Mouse (Mus musculus): ENCODE data around the gene Ablim2. TPM values are rescaled to one million over a fixed set of nuclear protein-coding genes. Genes with fewer than 3 reads are reported as not detected.

Gene Ablim2
- polyA plus RNA-seq, 1 experiment from 2014 or later, result 0.51 TPM

GRCm38 (mm10) chr5:35719880-35720279 is 37.8 kb upstream of the Ablim2 start:
- Histone ChIP-seq H3K4me1 (ENCODE audit: control insufficient read depth, insufficient read depth, low read length) (no peaks in the 10 kb centered on the region), H3K27ac (ENCODE audit: low read depth, low read length) (no peak overlapping the region), H3K9ac (ENCODE audit: low read length) (no peak overlapping the region), H3K9me3 (ENCODE audit: control insufficient read depth, low read length) (no peaks in the 10 kb centered on the region), H3K27me3 (ENCODE audit: control insufficient read depth, insufficient read depth, low read length) (no peaks in the 10 kb centered on the region), H3K4me2 (no peak overlapping the region), H3K36me3 (ENCODE audit: control insufficient read depth, insufficient read depth, low read length) (no peaks in the 10 kb centered on the region), H3K4me3 (ENCODE audit: low read depth, low read length) (no peak overlapping the region)
- DNase-seq (ENCODE audit: low spot score, missing footprints), result no peak
- WGBS, result 90% methylated on average over 1 of the region's 1 CpGs
- ATAC-seq (ENCODE audit: low FRiP score), result no peak

- no peak overlapping the region for H3K9ac ChIP-seq (ENCODE audit: low read length)
- H3K27ac ChIP-seq (ENCODE audit: low read depth, low read length), result no peak overlapping the region
- H3K4me3 ChIP-seq (ENCODE audit: low read depth, low read length), result no peak overlapping the region
- no peak overlapping the region for H3K4me2 ChIP-seq
- H3K4me1 ChIP-seq (ENCODE audit: control insufficient read depth, insufficient read depth, low read length), result no peaks in the 10 kb centered on the region
- H3K36me3 ChIP-seq (ENCODE audit: control insufficient read depth, insufficient read depth, low read length), result no peaks in the 10 kb centered on the region
- 95% methylated on average over 2 of the region's 2 CpGs for WGBS
- ATAC-seq (ENCODE audit: low FRiP score), result no peak
- H3K9me3 ChIP-seq (ENCODE audit: control insufficient read depth, low read length), result no peaks in the 10 kb centered on the region
- H3K27me3 ChIP-seq (ENCODE audit: control insufficient read depth, insufficient read depth, low read length), result no peaks in the 10 kb centered on the region
- no peak for DNase-seq (ENCODE audit: low spot score, missing footprints)
Measured at GRCm38 (mm10) chr5:35721933-35722332, 35.7 kb upstream of the Ablim2 start.

- Histone ChIP-seq H3K36me3 (ENCODE audit: control insufficient read depth, insufficient read depth, low read length) (no peaks in the 10 kb centered on the region), H3K27ac (ENCODE audit: low read depth, low read length) (no peak overlapping the region), H3K9ac (ENCODE audit: low read length) (no peak overlapping the region), H3K4me1 (ENCODE audit: control insufficient read depth, insufficient read depth, low read length) (no peaks in the 10 kb centered on the region), H3K4me2 (no peak overlapping the region), H3K9me3 (ENCODE audit: control insufficient read depth, low read length) (no peaks in the 10 kb centered on the region), H3K4me3 (ENCODE audit: low read depth, low read length) (no peak overlapping the region), H3K27me3 (ENCODE audit: control insufficient read depth, insufficient read depth, low read length) (no peaks in the 10 kb centered on the region)
- ATAC-seq (ENCODE audit: low FRiP score), result no peak
- DNase-seq (ENCODE audit: low spot score, missing footprints), result no peak
- WGBS, result 51% methylated on average over 2 of the region's 2 CpGs
Measured at GRCm38 (mm10) chr5:35722654-35723053, 35.0 kb upstream of the Ablim2 start.

GRCm38 (mm10) chr5:35723900-35724299 is 33.8 kb upstream of the Ablim2 start:
- H3K27me3 ChIP-seq (ENCODE audit: control insufficient read depth, insufficient read depth, low read length), result no peaks in the 10 kb centered on the region
- no peak overlapping the region for H3K4me2 ChIP-seq
- H3K27ac ChIP-seq (ENCODE audit: low read depth, low read length), result no peak overlapping the region
- 78% methylated on average over 5 of the region's 5 CpGs for WGBS
- H3K36me3 ChIP-seq (ENCODE audit: control insufficient read depth, insufficient read depth, low read length), result no peaks in the 10 kb centered on the region
- no peak for ATAC-seq (ENCODE audit: low FRiP score)
- H3K4me1 ChIP-seq (ENCODE audit: control insufficient read depth, insufficient read depth, low read length), result no peaks in the 10 kb centered on the region
- no peak overlapping the region for H3K4me3 ChIP-seq (ENCODE audit: low read depth, low read length)
- no peak overlapping the region for H3K9ac ChIP-seq (ENCODE audit: low read length)
- no peak for DNase-seq (ENCODE audit: low spot score, missing footprints)
- no peaks in the 10 kb centered on the region for H3K9me3 ChIP-seq (ENCODE audit: control insufficient read depth, low read length)

GRCm38 (mm10) chr5:35725840-35726239 is 31.8 kb upstream of the Ablim2 start:
- Histone ChIP-seq H3K4me1 (ENCODE audit: control insufficient read depth, insufficient read depth, low read length) (no peaks in the 10 kb centered on the region), H3K9me3 (ENCODE audit: control insufficient read depth, low read length) (no peaks in the 10 kb centered on the region), H3K4me3 (ENCODE audit: low read depth, low read length) (no peak overlapping the region), H3K27me3 (ENCODE audit: control insufficient read depth, insufficient read depth, low read length) (no peaks in the 10 kb centered on the region), H3K9ac (ENCODE audit: low read length) (no peak overlapping the region), H3K36me3 (ENCODE audit: control insufficient read depth, insufficient read depth, low read length) (no peaks in the 10 kb centered on the region), H3K4me2 (no peak overlapping the region), H3K27ac (ENCODE audit: low read depth, low read length) (no peak overlapping the region)
- DNase-seq (ENCODE audit: low spot score, missing footprints), result no peak
- no peak for ATAC-seq (ENCODE audit: low FRiP score)
- WGBS, result 78% methylated on average over 3 of the region's 3 CpGs

GRCm38 (mm10) chr5:35727447-35727846 is 30.2 kb upstream of the Ablim2 start:
- ATAC-seq (ENCODE audit: low FRiP score) (no peak), DNase-seq (ENCODE audit: low spot score, missing footprints) (no peak)
- no peaks in the 10 kb centered on the region for H3K27me3 ChIP-seq (ENCODE audit: control insufficient read depth, insufficient read depth, low read length)
- no peak overlapping the region for H3K27ac ChIP-seq (ENCODE audit: low read depth, low read length)
- no peaks in the 10 kb centered on the region for H3K9me3 ChIP-seq (ENCODE audit: control insufficient read depth, low read length)
- H3K4me1 ChIP-seq (ENCODE audit: control insufficient read depth, insufficient read depth, low read length), result no peaks in the 10 kb centered on the region
- no peak overlapping the region for H3K4me3 ChIP-seq (ENCODE audit: low read depth, low read length)
- no peak overlapping the region for H3K9ac ChIP-seq (ENCODE audit: low read length)
- WGBS, result 93% methylated on average over 5 of the region's 5 CpGs
- no peaks in the 10 kb centered on the region for H3K36me3 ChIP-seq (ENCODE audit: control insufficient read depth, insufficient read depth, low read length)
- no peak overlapping the region for H3K4me2 ChIP-seq

GRCm38 (mm10) chr5:35728344-35728956 is 29.2 kb upstream of the Ablim2 start:
- 86% methylated on average over 12 of the region's 12 CpGs for WGBS
- H3K4me1 ChIP-seq (ENCODE audit: control insufficient read depth, insufficient read depth, low read length), result no peaks in the 10 kb centered on the region
- ATAC-seq (ENCODE audit: low FRiP score) (no peak), DNase-seq (ENCODE audit: low spot score, missing footprints) (no peak)
- no peak overlapping the region for H3K27ac ChIP-seq (ENCODE audit: low read depth, low read length)
- H3K9ac ChIP-seq (ENCODE audit: low read length), result no peak overlapping the region
- H3K4me2 ChIP-seq, result no peak overlapping the region
- H3K27me3 ChIP-seq (ENCODE audit: control insufficient read depth, insufficient read depth, low read length), result no peaks in the 10 kb centered on the region
- no peaks in the 10 kb centered on the region for H3K36me3 ChIP-seq (ENCODE audit: control insufficient read depth, insufficient read depth, low read length)
- H3K4me3 ChIP-seq (ENCODE audit: low read depth, low read length), result no peak overlapping the region
- H3K9me3 ChIP-seq (ENCODE audit: control insufficient read depth, low read length), result no peaks in the 10 kb centered on the region

GRCm38 (mm10) chr5:35728957-35729460 is 28.7 kb upstream of the Ablim2 start:
- no peak overlapping the region for H3K9ac ChIP-seq (ENCODE audit: low read length)
- no peaks in the 10 kb centered on the region for H3K36me3 ChIP-seq (ENCODE audit: control insufficient read depth, insufficient read depth, low read length)
- ATAC-seq (ENCODE audit: low FRiP score) (no peak; the same call in 1 of the 2 replicates), DNase-seq (ENCODE audit: low spot score, missing footprints) (no peak)
- H3K4me2 ChIP-seq, result no peak overlapping the region
- H3K27me3 ChIP-seq (ENCODE audit: control insufficient read depth, insufficient read depth, low read length), result no peaks in the 10 kb centered on the region
- no peaks in the 10 kb centered on the region for H3K4me1 ChIP-seq (ENCODE audit: control insufficient read depth, insufficient read depth, low read length)
- no peak overlapping the region for H3K27ac ChIP-seq (ENCODE audit: low read depth, low read length)
- no peaks in the 10 kb centered on the region for H3K9me3 ChIP-seq (ENCODE audit: control insufficient read depth, low read length)
- WGBS, result 67% methylated on average over 11 of the region's 11 CpGs
- no peak overlapping the region for H3K4me3 ChIP-seq (ENCODE audit: low read depth, low read length)

- H3K27me3 ChIP-seq (ENCODE audit: control insufficient read depth, insufficient read depth, low read length), result no peaks in the 10 kb centered on the region
- no peaks in the 10 kb centered on the region for H3K36me3 ChIP-seq (ENCODE audit: control insufficient read depth, insufficient read depth, low read length)
- no peaks in the 10 kb centered on the region for H3K9me3 ChIP-seq (ENCODE audit: control insufficient read depth, low read length)
- H3K4me2 ChIP-seq, result no peak overlapping the region
- H3K4me1 ChIP-seq (ENCODE audit: control insufficient read depth, insufficient read depth, low read length), result no peaks in the 10 kb centered on the region
- ATAC-seq (ENCODE audit: low FRiP score) (no peak), DNase-seq (ENCODE audit: low spot score, missing footprints) (no peak)
- 77% methylated on average over 3 of the region's 3 CpGs for WGBS
- no peak overlapping the region for H3K27ac ChIP-seq (ENCODE audit: low read depth, low read length)
- H3K4me3 ChIP-seq (ENCODE audit: low read depth, low read length), result no peak overlapping the region
- H3K9ac ChIP-seq (ENCODE audit: low read length), result no peak overlapping the region
Measured at GRCm38 (mm10) chr5:35729844-35730243, 27.8 kb upstream of the Ablim2 start.
